Mouse (Mus musculus): ENCODE measurements around the gene Ppp2r5a. TPM values are rescaled to one million over a fixed set of nuclear protein-coding genes. Genes with fewer than 3 reads are reported as not detected.

Ppp2r5a gene
- total RNA-seq, 2 experiments from 2014 or later: 97.7 to 101 TPM

DNA sequence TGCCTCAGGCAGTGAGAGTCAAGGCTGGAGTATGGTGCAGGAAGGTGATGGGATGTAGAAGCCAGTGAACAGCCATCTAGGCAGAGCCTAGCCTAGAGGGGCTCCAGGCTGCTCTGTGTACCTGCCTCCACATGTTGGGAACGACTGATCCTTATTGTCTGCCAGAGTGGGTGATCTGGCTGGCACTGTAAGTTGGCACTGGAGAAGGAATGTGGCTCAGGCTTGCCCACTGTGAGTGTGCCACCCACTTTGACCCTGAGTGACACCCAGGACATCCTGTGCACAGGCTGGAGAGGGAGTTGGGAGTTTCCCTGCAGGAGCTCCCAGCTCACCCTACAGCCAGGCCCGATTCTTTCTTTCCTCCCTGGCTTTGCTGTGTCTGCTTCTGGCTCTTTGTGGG lies 63.2 kb downstream of the Ppp2r5a start:
- intact Hi-C loops (cut with DNase I): no loop called here
- no peak for DNase-seq

- intact Hi-C loops (cut with DNase I): no loop called here
- no peak for DNase-seq
Observed at GRCm38 (mm10) chr1:191334500-191334899, 68.6 kb downstream of the Ppp2r5a start.

GRCm38 (mm10) chr1:191330356-191330755 lies 72.7 kb downstream of the Ppp2r5a start:
- DNase-seq: no peak
- intact Hi-C loops (cut with DNase I): no loop called here

- intact Hi-C loops (cut with DNase I): loop anchor here (10.0 kb wide), 1 partner anchor 397 kb away; no protein-coding TSS in a partner anchor
Observed at GRCm38 (mm10) chr1:191328019-191328441, 75.0 kb downstream of the Ppp2r5a start.

GRCm38 (mm10) chr1:191327258-191327657 lies 75.8 kb downstream of the Ppp2r5a start:
- DNase-seq: no peak
- intact Hi-C loops (cut with DNase I): loop anchor here (10.0 kb wide), 1 partner anchor 398 kb away; no protein-coding TSS in a partner anchor

More at GRCm38 (mm10) chr1:191328019-191328441, 75.0 kb downstream of the Ppp2r5a start:
- DNase-seq: no peak

- DNase-seq: peak in 1 of 2 experiments; percentile 51
- intact Hi-C loops (cut with DNase I): loop anchor here (10.0 kb wide), 1 partner anchor 398 kb away; no protein-coding TSS in a partner anchor
Observed at GRCm38 (mm10) chr1:191326233-191326882, 76.7 kb downstream of the Ppp2r5a start.

DNA sequence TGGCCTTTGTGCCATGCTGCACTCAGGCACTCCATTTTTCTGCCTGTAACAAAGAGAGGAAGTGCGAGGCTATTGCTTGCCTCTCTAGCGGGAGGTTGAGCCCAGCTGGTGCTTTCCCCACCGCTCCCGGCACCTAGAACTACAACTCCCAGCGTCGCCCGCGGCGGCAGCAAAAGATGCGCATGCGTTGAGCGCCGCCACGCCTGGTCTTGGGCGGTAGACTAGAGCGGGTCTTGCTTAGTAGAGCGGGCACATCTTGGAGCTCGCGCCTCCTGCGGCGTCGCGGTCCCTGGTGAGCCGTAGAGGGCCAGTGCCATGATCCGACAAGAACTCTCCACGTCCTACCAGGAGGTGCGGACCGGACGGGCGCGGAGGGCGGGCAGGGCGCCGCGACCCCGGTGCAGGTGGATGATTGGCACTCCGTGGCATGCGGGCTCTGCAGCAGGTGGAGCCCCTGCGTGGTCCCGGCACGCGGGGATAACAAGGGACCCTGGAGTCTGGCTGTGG lies 77.3 kb downstream of the Ppp2r5a start, which contains the start of gene Tmem206:
TSS of gene Tmem206 (plus strand) at position 187 of the 507 bp plus-strand sequence.
- intact Hi-C loops (cut with DNase I): loop anchor here (10.0 kb wide), 1 partner anchor 399 kb away; no protein-coding TSS in a partner anchor
- peak; percentile 95 to 96 for DNase-seq

- intact Hi-C loops (cut with DNase I): loop anchor here (5.0 to 10.0 kb wide), 2 partner anchors 400 to 587 kb away; no protein-coding TSS in a partner anchor
- no peak for DNase-seq
Observed at GRCm38 (mm10) chr1:191324733-191325590, 78.1 kb downstream of the Ppp2r5a start.

DNA sequence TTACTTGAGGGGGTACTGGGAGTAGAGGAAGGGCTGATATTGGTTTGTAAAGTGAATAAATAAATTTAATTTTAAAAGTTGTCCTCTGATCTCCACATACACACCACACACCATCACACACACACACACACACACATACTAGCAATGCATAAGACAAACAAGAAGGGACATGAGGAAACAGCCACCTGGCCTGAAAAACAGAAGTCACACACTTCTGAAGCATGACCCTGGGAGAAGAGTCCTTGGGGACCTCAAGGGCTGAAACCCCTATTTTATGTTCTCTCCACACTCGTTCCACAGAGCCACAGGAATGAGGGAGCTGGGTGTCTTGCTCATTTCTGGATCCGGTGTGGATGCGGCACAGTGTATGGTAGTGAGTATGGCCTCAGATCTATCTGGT lies 79.7 kb downstream of the Ppp2r5a start:
- intact Hi-C loops (cut with DNase I): loop anchor here (5.0 to 10.0 kb wide), 2 partner anchors 401 to 589 kb away; no protein-coding TSS in a partner anchor

GRCm38 (mm10) chr1:191318686-191319085 lies 84.4 kb downstream of the Ppp2r5a start:
- intact Hi-C loops (cut with DNase I): no loop called here

More for the DNA sequence above, 79.7 kb downstream of the Ppp2r5a start:
- DNase-seq: no peak

DNA sequence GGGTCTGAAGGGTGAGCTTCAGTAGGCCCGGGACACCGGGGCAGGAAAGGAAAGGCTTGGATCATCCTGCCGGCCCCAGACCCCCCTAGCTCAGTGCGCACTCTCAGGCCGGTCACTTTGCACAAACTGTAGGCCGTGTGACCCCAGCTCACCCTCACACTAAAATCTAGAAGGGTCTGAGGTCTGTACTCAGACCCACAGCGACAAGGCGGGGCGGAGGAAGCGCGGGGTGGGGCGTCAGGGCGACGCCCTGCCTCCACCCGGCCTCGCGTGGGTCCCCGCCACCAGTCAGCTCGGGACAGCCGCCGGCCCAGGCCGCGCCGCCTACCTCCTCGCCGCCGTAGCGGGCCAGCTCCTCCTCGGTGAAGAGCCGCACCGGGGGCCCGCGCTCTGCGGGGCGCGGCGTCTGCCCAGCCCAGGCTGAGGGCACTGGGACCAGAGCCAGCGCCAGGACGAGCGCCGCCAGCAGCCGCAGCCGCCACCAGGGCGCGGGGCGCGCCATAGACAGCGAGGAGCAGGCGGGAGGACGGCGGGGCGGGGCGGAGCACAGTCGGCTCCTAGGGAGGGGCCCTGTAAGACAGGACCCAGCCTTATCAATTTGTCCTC lies 85.4 kb downstream of the Ppp2r5a start, which contains the start of gene Nenf:
TSS of gene Nenf (minus strand) at position 604 of the 606 bp plus-strand sequence.
- intact Hi-C loops (cut with DNase I): no loop called here
- peak; percentile 79 to 88 for DNase-seq

More at GRCm38 (mm10) chr1:191318686-191319085, 84.4 kb downstream of the Ppp2r5a start:
- DNase-seq: no peak

DNA sequence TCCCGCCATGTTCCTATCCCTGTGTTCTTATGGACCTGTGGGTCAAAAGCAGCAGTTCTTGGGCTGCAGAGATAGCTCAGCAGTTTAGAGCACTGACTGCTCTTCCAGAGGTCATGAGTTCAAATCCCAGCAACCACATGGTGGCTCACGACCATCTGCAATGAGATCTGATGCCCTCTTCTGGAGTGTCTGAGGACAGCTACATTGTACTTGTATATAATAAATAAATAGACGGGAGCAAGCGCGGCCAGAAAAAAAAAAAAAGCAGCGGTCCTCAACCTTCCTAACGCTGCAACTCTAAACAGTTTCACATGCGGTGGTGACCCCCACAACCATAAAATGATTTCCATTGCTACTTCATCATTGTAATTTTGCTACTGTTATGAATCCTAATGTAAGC lies 86.3 kb downstream of the Ppp2r5a start:
- DNase-seq: no peak
- intact Hi-C loops (cut with DNase I): no loop called here

GRCm38 (mm10) chr1:191313926-191314325 lies 89.1 kb downstream of the Ppp2r5a start:
- DNase-seq: no peak
- intact Hi-C loops (cut with DNase I): loop anchor here (2.0 to 5.0 kb wide), 4 partner anchors 33 to 503 kb away; no protein-coding TSS in a partner anchor

DNA sequence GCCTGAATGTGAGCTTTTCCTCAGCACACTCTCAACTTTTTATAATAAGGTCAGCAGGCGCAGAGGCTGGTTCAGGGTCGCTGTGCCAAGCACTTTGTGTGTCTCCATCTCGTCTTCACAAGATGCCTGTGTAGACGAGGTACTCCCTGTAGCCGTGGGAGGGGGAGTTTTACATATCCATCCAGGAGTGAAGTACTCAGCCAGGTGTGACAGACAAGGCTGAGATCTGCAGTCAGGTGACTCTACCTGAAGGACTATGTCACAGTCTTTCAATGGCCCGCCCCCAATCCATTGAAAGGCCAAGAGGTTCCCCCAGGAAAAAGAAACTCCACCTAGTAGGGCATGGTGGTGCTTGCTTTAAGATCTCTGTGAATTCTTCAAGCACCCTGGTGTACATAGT lies 89.9 kb downstream of the Ppp2r5a start:
- intact Hi-C loops (cut with DNase I): loop anchor here (2.0 to 5.0 kb wide), 4 partner anchors 34 to 504 kb away; no protein-coding TSS in a partner anchor
- no peak for DNase-seq

GRCm38 (mm10) chr1:191312513-191312941 lies 90.5 kb downstream of the Ppp2r5a start:
- intact Hi-C loops (cut with DNase I): loop anchor here (1.0 to 5.0 kb wide), 5 partner anchors 35 to 505 kb away; no protein-coding TSS in a partner anchor
- peak; percentile 88 to 91 for DNase-seq

DNA sequence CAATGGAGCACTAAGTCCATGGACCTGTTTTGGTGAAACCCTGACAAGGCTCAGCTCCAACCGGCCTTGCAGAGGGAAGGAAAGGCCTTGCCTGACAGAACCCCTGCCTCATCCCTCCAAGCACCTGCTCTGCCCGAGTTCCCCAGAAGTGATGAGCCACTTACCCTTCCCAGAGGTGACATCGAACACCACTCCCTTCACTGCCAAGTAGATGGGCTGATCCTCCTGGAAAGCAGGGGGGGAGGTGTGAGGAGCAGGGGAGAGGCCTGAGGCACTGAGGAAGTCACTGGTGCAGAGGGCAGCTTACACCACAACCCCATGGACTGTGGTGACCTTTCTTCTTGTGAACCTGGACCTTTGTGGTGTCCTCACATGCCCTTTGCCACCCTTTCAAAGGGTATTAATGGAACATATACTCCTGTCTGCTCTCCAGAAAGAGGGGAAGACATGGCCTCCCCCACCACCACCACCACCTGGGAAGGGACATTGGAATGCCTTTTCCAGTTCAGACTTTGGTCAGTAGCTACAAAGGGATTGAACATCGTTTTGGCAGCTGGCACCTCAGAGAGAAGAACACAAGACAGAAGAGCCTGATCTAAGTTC lies 91.7 kb downstream of the Ppp2r5a start:
- intact Hi-C loops (cut with DNase I): loop anchor here (5.0 kb wide), 2 partner anchors 36 to 506 kb away; no protein-coding TSS in a partner anchor

GRCm38 (mm10) chr1:191307766-191308455 lies 95.2 kb downstream of the Ppp2r5a start:
- no peak for DNase-seq
- intact Hi-C loops (cut with DNase I): no loop called here

More for the DNA sequence above, 91.7 kb downstream of the Ppp2r5a start:
- DNase-seq: no peak

DNA sequence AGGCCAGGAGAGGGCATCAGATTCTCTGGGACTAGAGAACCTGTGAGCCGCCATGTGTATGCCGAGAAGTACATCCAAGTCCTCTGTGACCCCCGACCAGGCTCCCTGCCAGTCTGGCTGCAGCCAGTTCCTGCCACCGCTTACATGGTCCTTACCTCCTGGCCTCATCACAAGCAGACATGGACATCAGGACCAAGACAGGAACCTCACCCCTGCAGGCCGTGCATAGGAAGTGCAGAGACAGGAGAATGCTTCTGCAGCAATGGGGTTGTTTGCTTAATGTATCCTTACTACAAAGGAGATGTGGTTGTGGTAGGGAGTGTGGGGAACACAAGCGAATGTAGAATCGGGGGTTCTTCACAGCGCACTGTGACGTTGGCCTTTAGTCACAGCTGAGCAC lies 96.8 kb downstream of the Ppp2r5a start:
- DNase-seq: no peak
- intact Hi-C loops (cut with DNase I): no loop called here

- intact Hi-C loops (cut with DNase I): no loop called here
- DNase-seq: no peak
Observed at GRCm38 (mm10) chr1:191305610-191306009, 97.5 kb downstream of the Ppp2r5a start.
